Mouse (Mus musculus) neural tube, embryonic 11.5 days (tissue): Measurements from ENCODE around the gene Cabp1. TPM values are rescaled to one million over a fixed set of nuclear protein-coding genes. Genes with fewer than 3 reads are reported as not detected.

ENCODE experiments used
- ATAC-seq: fragments of 200-750 bp; cut with Nextera tagmentation; 2 replicates; pipeline ENCODE4 v1.8.0; 2017; ENCODE audit warnings: moderate number of reproducible peaks, mild to moderate bottlenecking, moderate TSS enrichment, moderate library complexity; ENCODE audit not compliant: insufficient read depth, low FRiP score, low TSS enrichment
- DNase-seq: peaks from one replicate; pipeline ENCODE4 v3.0.0-alpha.2; 2015; ENCODE audit warnings: low spot score
- H3K27ac ChIP-seq: fragments of 300-500 bp; sonication (generic); 2 replicates; pipeline ENCODE4 v1.5.1; 2014; ENCODE audit warnings: low read depth, mild to moderate bottlenecking, low read length
- H3K27me3 ChIP-seq: fragments of 300-500 bp; sonication (generic); 2 replicates; pipeline ENCODE4 v1.6.1; 2014; ENCODE audit warnings: mild to moderate bottlenecking, low read length, mixed read lengths; ENCODE audit not compliant: control insufficient read depth, insufficient read depth
- H3K36me3 ChIP-seq: fragments of 300-500 bp; sonication (generic); 2 replicates; pipeline ENCODE4 v1.6.1; 2014; ENCODE audit warnings: mild to moderate bottlenecking, low read length, moderate library complexity, mixed read lengths; ENCODE audit not compliant: control insufficient read depth, insufficient read depth
- H3K4me1 ChIP-seq: fragments of 300-500 bp; sonication (generic); 2 replicates; pipeline ENCODE4 v1.6.1; 2014; ENCODE audit warnings: low read length, mixed read lengths; ENCODE audit not compliant: control insufficient read depth, insufficient read depth
- H3K4me2 ChIP-seq: fragments of 300-500 bp; sonication (generic); 2 replicates; pipeline ENCODE4 v1.6.1; 2014; ENCODE audit warnings: low read depth, mild to moderate bottlenecking, moderate library complexity
- H3K4me3 ChIP-seq: fragments of 300-500 bp; sonication (generic); 2 replicates; pipeline ENCODE4 v1.5.1; 2014; ENCODE audit warnings: low read depth, low read length
- H3K9ac ChIP-seq: fragments of 300-500 bp; sonication (generic); 2 replicates; pipeline ENCODE4 v1.6.1; 2014; ENCODE audit warnings: mild to moderate bottlenecking, low read length
- H3K9me3 ChIP-seq: fragments of 300-500 bp; sonication (generic); 2 replicates; pipeline ENCODE4 v1.6.1; 2016; ENCODE audit warnings: low read length; ENCODE audit not compliant: control insufficient read depth
- WGBS: fragments of 180-500 bp; shearing (Covaris S2); extraction: QIAGEN DNeasy Blood & Tissue Kit; methylation state at CpG from one replicate; pipeline ENCODE4 v1.1.7; 2014; 5-methylcytosine and 5-hydroxymethylcytosine counted together
- polyA plus RNA-seq: library from polyadenylated mRNA; unstranded; fragments of >200 nt; fragmentation: Nextera tagmentation; extraction: Ambion mirVana; gene quantifications from 2 replicates; pipeline ENCODE4 v1.2.1, GENCODE M21; 2014

Cabp1 gene
- 11.4 and 12.3 TPM in 2 replicates for polyA plus RNA-seq

DNA sequence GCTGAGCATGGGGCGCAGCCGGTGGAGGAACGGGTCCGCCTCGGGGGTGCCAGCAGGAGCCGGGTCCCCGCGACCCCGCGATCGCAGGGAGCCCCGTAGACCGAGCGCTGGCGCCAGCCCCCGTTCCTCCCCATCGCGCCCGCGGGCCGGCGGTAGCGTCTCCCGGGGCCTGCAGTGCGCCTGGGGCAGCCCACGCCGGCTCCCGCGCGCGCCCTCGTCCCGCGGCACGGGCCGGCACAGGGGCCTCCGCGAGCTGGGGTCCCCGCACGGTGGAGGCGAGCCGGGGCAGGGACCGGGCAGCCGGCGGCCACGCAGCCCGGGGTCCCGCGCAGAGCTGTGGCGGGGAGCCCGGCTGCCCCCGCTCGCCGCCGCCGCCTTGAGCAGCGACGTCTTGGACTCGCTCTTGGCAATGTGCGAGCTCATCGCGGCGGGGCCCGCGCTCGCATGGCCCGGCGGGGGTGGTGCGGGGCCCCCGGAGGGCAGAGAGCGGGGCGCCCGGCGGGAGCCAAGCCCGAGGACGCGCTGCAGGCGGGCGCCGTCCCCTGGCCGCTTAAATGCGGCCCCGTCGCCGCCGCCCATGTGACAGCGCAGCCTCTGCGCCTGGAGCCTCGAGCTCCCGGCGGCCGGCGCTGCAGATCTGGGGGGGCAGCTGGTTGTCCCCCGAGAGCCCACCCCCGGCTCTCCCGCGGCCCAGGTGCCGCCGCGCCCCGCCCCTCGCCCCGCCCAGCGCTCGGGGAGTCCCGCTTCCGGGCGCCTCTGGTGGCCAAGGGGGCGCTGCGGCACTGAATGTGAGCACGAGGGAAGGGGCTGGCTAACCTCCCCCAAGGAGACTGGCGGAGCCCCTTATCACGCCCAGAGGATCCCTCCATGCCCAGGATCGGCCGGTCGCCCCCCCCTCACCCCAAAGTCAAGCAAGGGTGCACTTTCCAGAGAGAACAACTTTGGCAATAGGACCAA, at the start of gene Cabp1:
Gene Cabp1 (minus strand): TSS at position 713 of the 957 bp plus-strand sequence.
- H3K9me3 ChIP-seq: no peaks in the 10 kb centered on the region
- DNase-seq (peak; percentile 85), ATAC-seq (peak; percentile 53)
- no peaks in the 10 kb centered on the region for H3K36me3 ChIP-seq
- under 1% methylated on average over 64 of the region's 116 CpGs for WGBS
- peaks cover 22% of the 10 kb centered on the region for H3K4me1 ChIP-seq
- peak within 1 kb of the TSS; percentile 66 for H3K4me3 ChIP-seq
- peaks cover 11% of the 10 kb centered on the region for H3K27me3 ChIP-seq
- 0 out of 2 replicates have a peak within 1 kb of the TSS, but pooled peaks have one; percentile 39 for H3K27ac ChIP-seq
- H3K9ac ChIP-seq: peak within 1 kb of the TSS; percentile 81
- peak within 1 kb of the TSS; percentile 100 for H3K4me2 ChIP-seq

GRCm38 (mm10) chr5:115240191-115240590, 46.0 kb upstream of the Cabp1 start:
- H3K36me3 ChIP-seq: peaks cover 36% of the 10 kb centered on the region

DNA sequence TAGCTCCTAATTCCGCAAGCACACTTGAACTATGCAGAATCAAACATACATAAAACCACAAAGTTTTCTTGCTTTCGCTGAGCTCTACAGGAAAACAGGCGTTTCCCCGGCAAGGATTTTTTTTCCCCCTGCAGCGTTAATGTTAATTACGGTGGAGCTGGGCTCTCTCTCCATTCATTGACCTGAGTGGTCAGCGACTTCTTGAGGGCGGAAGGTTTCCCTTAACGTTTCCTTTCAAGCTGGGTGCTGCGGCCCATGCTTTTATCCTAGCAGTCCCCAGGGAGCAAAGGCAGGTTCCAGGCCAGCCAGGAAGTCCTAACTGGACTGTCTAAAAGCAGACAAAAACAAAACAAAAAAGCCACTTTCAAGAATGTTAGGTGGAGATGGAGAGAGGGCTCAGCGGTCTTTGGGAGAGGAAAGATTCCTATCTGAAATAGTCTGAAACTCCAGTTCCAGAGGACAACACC, 44.6 kb upstream of the Cabp1 start:
- WGBS: 7% methylated on average over 11 of the region's 11 CpGs
- Histone ChIP-seq H3K4me1 (peaks cover 11% of the 10 kb centered on the region), H3K27ac (no peak overlapping the region), H3K9me3 (no peaks in the 10 kb centered on the region), H3K36me3 (peaks cover 22% of the 10 kb centered on the region), H3K9ac (no peak overlapping the region), H3K4me2 (peak overlapping the region; percentile 85), H3K27me3 (peaks cover 8% of the 10 kb centered on the region), H3K4me3 (peak overlapping the region; percentile 83; the same call in 1 of the 2 replicates)
- ATAC-seq (no peak), DNase-seq (no peak)

More at GRCm38 (mm10) chr5:115240191-115240590, 46.0 kb upstream of the Cabp1 start:
- Histone ChIP-seq H3K4me2 (no peak overlapping the region), H3K4me1 (peaks cover 9% of the 10 kb centered on the region), H3K27ac (no peak overlapping the region), H3K9ac (no peak overlapping the region), H3K9me3 (no peaks in the 10 kb centered on the region), H3K27me3 (peaks cover under 1% of the 10 kb centered on the region; the same call in 1 of the 2 replicates), H3K4me3 (no peak overlapping the region)
- no peak for ATAC-seq
- no peak for DNase-seq
- WGBS: 90% methylated on average over 11 of the region's 11 CpGs

DNA sequence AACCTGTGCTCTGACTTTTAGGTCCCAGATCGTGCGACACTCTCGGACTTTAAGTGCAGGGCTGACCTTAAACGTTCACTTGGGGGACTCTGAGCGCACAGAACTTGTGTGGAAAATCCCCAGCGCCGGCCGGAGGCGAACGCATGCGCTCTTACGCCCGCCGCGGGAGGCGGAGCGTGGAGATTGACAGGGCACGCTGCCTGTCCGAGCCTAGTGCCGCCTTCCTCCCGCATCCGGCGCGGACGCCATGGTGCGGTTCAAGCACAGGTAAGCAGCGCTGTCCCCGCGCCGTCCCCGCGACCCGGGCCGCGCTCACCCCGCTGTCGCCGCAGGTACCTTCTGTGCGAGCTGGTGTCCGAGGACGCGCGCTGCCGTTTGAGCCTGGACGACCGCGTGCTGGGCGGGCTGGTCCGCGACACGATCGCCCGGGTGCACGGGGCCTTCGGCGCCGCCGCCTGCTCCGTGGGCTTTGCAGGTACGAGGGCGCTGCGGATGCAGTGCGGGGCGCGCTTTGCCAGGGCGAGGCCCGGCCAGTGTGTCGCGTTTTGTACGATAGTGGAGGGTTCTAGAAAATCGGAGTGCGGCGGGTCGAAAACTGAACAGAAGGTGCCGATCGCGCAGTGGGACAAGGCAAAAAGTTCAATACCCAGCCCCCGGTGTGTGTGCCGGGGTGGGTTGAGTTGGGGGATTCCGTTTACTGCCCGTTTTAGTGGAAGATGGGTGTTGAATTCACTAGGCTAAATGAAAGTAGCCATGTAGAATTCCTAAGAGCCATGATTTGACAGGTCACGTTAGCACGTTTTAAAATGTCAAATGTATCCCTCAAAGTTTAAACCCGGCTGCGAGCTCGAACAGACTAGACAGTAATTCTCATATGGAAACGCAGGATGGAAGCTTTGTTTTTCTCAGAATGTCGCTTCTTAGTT, 43.9 kb upstream of the Cabp1 start:
- H3K27me3 ChIP-seq: peaks cover 8% of the 10 kb centered on the region
- under 1% methylated on average over 88 of the region's 88 CpGs for WGBS

DNA sequence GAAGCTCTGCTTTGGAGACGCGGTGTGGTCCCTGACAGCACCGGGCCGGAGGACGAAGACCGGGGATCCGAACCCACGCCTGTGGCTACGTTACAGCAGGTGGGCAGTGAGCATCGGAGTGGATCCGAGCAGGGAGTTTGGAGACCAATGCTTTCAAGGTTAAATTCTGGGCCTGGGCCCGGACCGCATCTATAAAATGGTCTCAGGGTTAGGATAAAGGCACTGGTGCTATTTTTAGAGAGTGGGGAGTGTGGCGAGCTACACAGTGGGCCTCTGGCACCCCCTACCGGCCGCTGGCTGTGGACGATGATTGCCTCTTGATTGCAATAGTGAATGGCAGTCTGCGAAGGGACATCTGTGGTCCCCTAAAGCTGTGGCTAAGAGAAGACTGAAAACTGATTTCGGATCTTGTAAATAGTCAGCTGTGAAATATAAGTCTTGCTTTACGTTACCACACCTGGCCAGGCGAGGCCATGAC, 41.6 kb upstream of the Cabp1 start, which contains the start of gene Pop5:
Gene Pop5 (plus strand): TSS at position 51 of the 478 bp plus-strand sequence.
- Histone ChIP-seq H3K4me3 (peak within 1 kb of the TSS; percentile 45), H3K27me3 (peaks cover 8% of the 10 kb centered on the region), H3K9ac (peak within 1 kb of the TSS; percentile 63), H3K27ac (no peak within 1 kb of the TSS), H3K9me3 (no peaks in the 10 kb centered on the region), H3K4me1 (peaks cover 11% of the 10 kb centered on the region), H3K4me2 (peak within 1 kb of the TSS; percentile 77), H3K36me3 (peaks cover 6% of the 10 kb centered on the region; the same call in 1 of the 2 replicates)
- WGBS: 1% methylated on average over 21 of the region's 21 CpGs
- ATAC-seq (peak; percentile 56), DNase-seq (peak; percentile 92)

More for the DNA sequence above, 43.9 kb upstream of the Cabp1 start:
- H3K4me2 ChIP-seq: peak overlapping the region; percentile 85
- no peaks in the 10 kb centered on the region for H3K9me3 ChIP-seq
- ATAC-seq (peak; percentile 71), DNase-seq (peak; percentile 92)
- peaks cover 17% of the 10 kb centered on the region for H3K36me3 ChIP-seq
- H3K27ac ChIP-seq: no peak overlapping the region
- peak overlapping the region; percentile 83 for H3K4me3 ChIP-seq
- H3K9ac ChIP-seq: peak overlapping the region; percentile 74
- peaks cover 11% of the 10 kb centered on the region for H3K4me1 ChIP-seq

- H3K27ac ChIP-seq: no peak overlapping the region
- peak overlapping the region; percentile 45 for H3K4me3 ChIP-seq
- peak; percentile 59 for DNase-seq
- H3K4me1 ChIP-seq: peaks cover 11% of the 10 kb centered on the region
- H3K27me3 ChIP-seq: peaks cover 8% of the 10 kb centered on the region
- H3K9me3 ChIP-seq: no peaks in the 10 kb centered on the region
- ATAC-seq: no peak
- peak overlapping the region; percentile 77 for H3K4me2 ChIP-seq
- H3K36me3 ChIP-seq: peaks cover 1% of the 10 kb centered on the region; the same call in 1 of the 2 replicates
- WGBS: under 1% methylated on average over 44 of the region's 45 CpGs
- peak overlapping the region; percentile 63 for H3K9ac ChIP-seq
Observed at GRCm38 (mm10) chr5:115235323-115235771, 41.2 kb upstream of the Cabp1 start.

DNA sequence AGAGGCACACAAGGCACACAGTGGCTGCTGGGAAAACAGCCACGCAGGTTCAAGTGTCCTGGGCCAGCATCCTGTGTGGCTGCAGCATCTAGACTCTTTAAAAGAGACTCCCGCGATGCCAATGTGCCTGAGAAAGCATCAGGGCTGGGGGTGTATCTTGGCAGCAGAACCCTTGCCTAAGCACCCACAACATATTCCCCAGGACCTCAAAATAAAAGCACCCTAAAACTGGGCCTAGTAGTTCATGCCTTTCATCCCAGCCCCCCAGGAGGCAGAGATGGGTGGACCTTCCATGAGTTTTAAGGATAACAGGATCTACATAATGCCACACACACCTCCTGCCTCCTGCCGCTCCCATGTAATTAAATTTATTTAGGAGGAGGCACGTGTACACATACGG, 40.3 kb upstream of the Cabp1 start:
- Histone ChIP-seq H3K4me1 (peaks cover 11% of the 10 kb centered on the region), H3K9ac (no peak overlapping the region), H3K4me2 (no peak overlapping the region), H3K36me3 (no peaks in the 10 kb centered on the region), H3K4me3 (no peak overlapping the region), H3K9me3 (no peaks in the 10 kb centered on the region), H3K27ac (no peak overlapping the region), H3K27me3 (peaks cover 8% of the 10 kb centered on the region)
- ATAC-seq (no peak), DNase-seq (no peak)
- 52% methylated on average over 6 of the region's 6 CpGs for WGBS
